Mouse (Mus musculus) heart, embryonic 12.5 days (tissue): ENCODE measurements around the gene Gm38431. TPM values are rescaled to one million over a fixed set of nuclear protein-coding genes. Genes with fewer than 3 reads are reported as not detected.

ENCODE experiments used
- ATAC-seq: fragments of 200-750 bp; cut with Nextera tagmentation; 2 replicates; pipeline ENCODE4 v1.8.0; 2017; ENCODE audit warnings: moderate TSS enrichment, moderate library complexity; ENCODE audit not compliant: insufficient number of reproducible peaks, low FRiP score
- H3K27ac ChIP-seq: fragments of 300-500 bp; sonication (generic); 2 replicates; pipeline ENCODE4 v1.5.1; 2016; ENCODE audit warnings: mild to moderate bottlenecking, moderate library complexity; ENCODE audit not compliant: poor library complexity, severe bottlenecking
- H3K27me3 ChIP-seq: fragments of 300-500 bp; sonication (generic); replicated peaks from 2 replicates; pipeline ENCODE4 v1.6.1; 2016; ENCODE audit warnings: mild to moderate bottlenecking, moderate library complexity
- H3K36me3 ChIP-seq: fragments of 300-500 bp; sonication (generic); 2 replicates; pipeline ENCODE4 v1.6.1; 2016; ENCODE audit warnings: mild to moderate bottlenecking, moderate library complexity
- H3K4me1 ChIP-seq: fragments of 300-500 bp; sonication (generic); replicated peaks from 2 replicates; pipeline ENCODE4 v1.6.1; 2016; ENCODE audit warnings: mild to moderate bottlenecking
- H3K4me2 ChIP-seq: fragments of 300-500 bp; sonication (generic); 2 replicates; pipeline ENCODE4 v1.6.1; 2016; ENCODE audit warnings: mild to moderate bottlenecking, moderate library complexity
- H3K4me3 ChIP-seq: fragments of 300-500 bp; sonication (generic); 2 replicates; pipeline ENCODE4 v1.5.1; 2016; ENCODE audit warnings: mild to moderate bottlenecking
- H3K9ac ChIP-seq: fragments of 300-500 bp; sonication (generic); 2 replicates; pipeline ENCODE4 v1.6.1; 2016; ENCODE audit warnings: mild to moderate bottlenecking, moderate library complexity
- H3K9me3 ChIP-seq: fragments of 300-500 bp; sonication (generic); replicated peaks from 2 replicates; pipeline ENCODE4 v1.6.1; 2016; ENCODE audit warnings: mild to moderate bottlenecking, moderate library complexity
- WGBS: fragments of 180-500 bp; shearing (Covaris S2); methylation state at CpG from one replicate; pipeline ENCODE4 v1.1.7; 2016; 5-methylcytosine and 5-hydroxymethylcytosine counted together
- polyA plus RNA-seq: library from polyadenylated mRNA; unstranded; fragments of >200 nt; fragmentation: Nextera tagmentation; extraction: Ambion mirVana; gene quantifications from 2 replicates; pipeline ENCODE4 v1.2.1, GENCODE M21; 2016

The Gm38431 gene
- polyA plus RNA-seq, 1 experiment from 2014 or later = 1.8 TPM

DNA sequence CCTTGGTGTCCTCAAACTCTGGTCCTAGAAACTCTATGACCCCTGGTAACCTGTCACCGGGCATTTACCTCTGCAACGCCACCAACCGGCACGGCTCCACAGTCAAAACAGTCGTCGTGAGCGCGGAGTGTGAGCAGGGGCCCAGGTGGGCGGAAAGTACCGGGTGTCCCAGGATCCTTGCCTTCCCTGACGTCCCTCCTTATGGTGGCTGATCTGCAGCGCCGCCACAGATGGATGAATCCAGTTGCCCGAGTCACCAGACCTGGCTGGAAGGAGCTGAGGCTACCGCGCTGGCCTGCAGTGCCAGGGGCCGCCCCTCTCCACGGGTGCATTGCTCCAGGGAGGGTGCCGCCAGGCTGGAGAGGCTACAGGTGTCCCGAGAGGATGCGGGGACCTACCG, 55.1 kb downstream of the Gm38431 start:
- no peaks in the 10 kb centered on the region for H3K36me3 ChIP-seq
- peaks cover 7% of the 10 kb centered on the region; the same call in 1 of the 2 replicates for H3K9me3 ChIP-seq
- H3K4me3 ChIP-seq = peak overlapping the region; percentile 39
- peak overlapping the region; percentile 73 for H3K4me2 ChIP-seq
- no peak overlapping the region for H3K9ac ChIP-seq
- H3K27me3 ChIP-seq = peaks cover 92% of the 10 kb centered on the region
- H3K4me1 ChIP-seq = peaks cover 50% of the 10 kb centered on the region
- no peak overlapping the region for H3K27ac ChIP-seq
- WGBS = 5% methylated on average over 22 of the region's 22 CpGs
- ATAC-seq = no peak

DNA sequence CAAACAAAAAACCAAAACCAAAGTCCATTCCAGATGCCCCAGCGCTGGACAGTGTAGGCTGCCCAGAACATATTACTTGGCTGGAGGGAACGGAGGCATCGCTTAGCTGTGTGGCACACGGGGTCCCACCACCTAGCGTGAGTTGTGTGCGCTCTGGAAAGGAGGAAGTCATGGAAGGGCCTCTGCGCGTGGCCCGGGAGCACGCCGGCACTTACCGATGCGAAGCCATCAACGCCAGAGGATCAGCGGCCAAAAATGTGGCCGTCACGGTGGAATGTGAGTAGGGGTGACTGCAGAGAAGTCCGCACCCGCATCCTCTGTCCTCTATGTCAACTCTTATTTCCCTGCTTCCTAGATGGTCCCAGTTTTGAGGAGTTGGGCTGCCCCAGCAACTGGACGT, 55.6 kb downstream of the Gm38431 start:
- WGBS = 11% methylated on average over 20 of the region's 20 CpGs
- Histone ChIP-seq H3K4me3 (peak overlapping the region; percentile 39; the same call in 1 of the 2 replicates), H3K4me2 (peak overlapping the region; percentile 73; the same call in 1 of the 2 replicates), H3K27me3 (peaks cover 95% of the 10 kb centered on the region), H3K27ac (no peak overlapping the region), H3K9me3 (peaks cover 7% of the 10 kb centered on the region; the same call in 1 of the 2 replicates), H3K9ac (no peak overlapping the region), H3K36me3 (no peaks in the 10 kb centered on the region), H3K4me1 (peaks cover 54% of the 10 kb centered on the region)
- no peak for ATAC-seq

DNA sequence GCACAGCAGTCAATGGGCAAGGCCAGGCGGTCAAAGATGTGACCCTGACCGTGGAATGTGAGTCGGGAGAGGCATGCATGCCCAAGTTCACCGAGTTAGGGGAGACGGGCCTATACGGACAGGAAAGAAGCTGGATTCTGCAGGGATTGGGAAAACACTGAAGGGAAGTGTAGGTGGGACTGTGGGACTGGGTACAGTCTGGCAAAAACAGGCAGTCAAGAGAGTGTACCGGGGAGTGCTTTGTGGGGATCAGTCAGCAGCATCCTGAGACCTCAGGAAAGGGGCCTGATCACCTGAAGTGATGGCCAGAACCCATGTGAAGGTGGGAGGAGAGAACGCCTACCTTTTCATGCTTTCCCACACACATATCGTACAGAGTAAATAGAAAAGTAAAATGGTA, 56.2 kb downstream of the Gm38431 start:
- Histone ChIP-seq H3K4me2 (no peak overlapping the region), H3K27me3 (peaks cover 90% of the 10 kb centered on the region), H3K36me3 (no peaks in the 10 kb centered on the region), H3K27ac (no peak overlapping the region), H3K9me3 (peaks cover 7% of the 10 kb centered on the region; the same call in 1 of the 2 replicates), H3K4me3 (no peak overlapping the region), H3K4me1 (peaks cover 59% of the 10 kb centered on the region), H3K9ac (no peak overlapping the region)
- ATAC-seq = no peak
- 22% methylated on average over 9 of the region's 9 CpGs for WGBS

DNA sequence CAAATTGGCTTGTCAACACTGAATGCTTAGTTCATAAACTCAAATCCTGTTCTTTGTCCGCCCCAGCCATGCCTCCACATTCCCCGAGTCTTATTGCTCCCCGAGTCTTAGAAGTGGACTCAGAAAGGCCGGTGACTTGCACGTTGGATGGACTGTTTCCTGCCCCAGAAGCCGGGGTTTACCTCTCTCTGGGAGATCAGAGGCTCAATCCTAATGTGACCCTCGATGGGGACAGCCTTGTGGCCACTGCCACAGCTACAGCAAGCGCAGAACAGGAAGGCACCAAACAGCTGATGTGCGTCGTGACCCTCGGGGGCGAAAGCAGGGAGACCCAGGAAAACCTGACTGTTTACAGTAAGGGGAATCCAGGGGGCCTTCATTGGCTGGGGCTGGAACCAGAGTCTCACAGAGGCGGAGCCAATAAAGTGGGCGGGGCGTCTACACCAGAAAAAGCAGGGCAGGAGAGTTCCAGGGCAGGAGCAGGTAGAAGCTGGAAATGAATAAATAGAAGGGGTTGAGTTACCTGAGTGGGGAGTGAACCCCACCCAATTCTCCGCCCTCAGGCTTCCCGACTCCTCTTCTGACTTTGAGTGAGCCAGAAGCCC, 57.2 kb downstream of the Gm38431 start:
- Histone ChIP-seq H3K9ac (no peak overlapping the region), H3K27me3 (peaks cover 88% of the 10 kb centered on the region), H3K4me1 (peaks cover 69% of the 10 kb centered on the region), H3K4me3 (no peak overlapping the region), H3K9me3 (peaks cover 6% of the 10 kb centered on the region; the same call in 1 of the 2 replicates), H3K4me2 (no peak overlapping the region), H3K36me3 (no peaks in the 10 kb centered on the region), H3K27ac (no peak overlapping the region)
- no peak for ATAC-seq
- WGBS = 5% methylated on average over 17 of the region's 17 CpGs

DNA sequence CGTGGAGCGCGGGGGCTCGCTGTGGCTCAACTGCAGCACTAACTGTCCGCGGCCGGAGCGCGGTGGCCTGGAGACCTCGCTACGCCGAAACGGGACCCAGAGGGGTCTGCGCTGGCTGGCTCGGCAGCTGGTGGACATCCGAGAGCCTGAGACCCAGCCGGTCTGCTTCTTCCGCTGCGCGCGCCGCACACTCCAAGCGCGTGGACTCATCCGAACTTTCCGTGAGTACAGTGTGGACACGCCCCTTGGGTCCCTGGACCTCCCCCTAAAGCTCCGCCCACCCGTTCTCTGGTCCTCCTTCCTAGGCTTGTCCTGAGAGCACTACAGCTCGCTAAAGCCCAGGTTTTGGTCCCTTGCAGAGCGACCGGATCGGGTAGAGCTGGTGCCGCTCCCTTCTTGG, 58.7 kb downstream of the Gm38431 start:
- Histone ChIP-seq H3K27me3 (peaks cover 84% of the 10 kb centered on the region), H3K9me3 (no peaks in the 10 kb centered on the region), H3K27ac (no peak overlapping the region), H3K36me3 (no peaks in the 10 kb centered on the region), H3K4me1 (peaks cover 76% of the 10 kb centered on the region), H3K4me2 (peak overlapping the region; percentile 94), H3K4me3 (peak overlapping the region; percentile 55), H3K9ac (peak overlapping the region; percentile 22; the same call in 1 of the 2 replicates)
- under 1% methylated on average over 33 of the region's 34 CpGs for WGBS
- ATAC-seq = peak; percentile 64

DNA sequence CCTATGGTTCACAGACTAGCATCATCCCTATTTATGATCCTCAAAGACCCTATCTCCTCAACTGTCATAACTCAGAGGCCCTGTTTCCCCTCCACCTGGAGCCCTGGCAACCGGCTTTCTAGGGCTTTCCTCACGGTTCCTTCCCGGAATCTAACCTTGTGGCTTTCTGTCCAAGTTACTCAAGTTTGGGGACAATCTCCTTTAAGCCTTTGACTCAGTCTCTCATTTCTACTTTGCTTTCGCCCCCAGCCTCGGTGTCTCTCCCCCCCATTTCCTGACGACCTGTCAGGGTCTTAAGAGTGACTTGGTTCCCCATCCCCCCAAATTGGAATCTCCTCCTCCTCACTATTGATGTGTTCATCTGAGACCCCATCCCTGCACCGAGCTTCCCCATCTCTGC, 59.3 kb downstream of the Gm38431 start:
- no peak for ATAC-seq
- Histone ChIP-seq H3K9me3 (no peaks in the 10 kb centered on the region), H3K36me3 (no peaks in the 10 kb centered on the region), H3K27me3 (peaks cover 84% of the 10 kb centered on the region), H3K4me1 (peaks cover 71% of the 10 kb centered on the region), H3K27ac (no peak overlapping the region), H3K4me2 (peak overlapping the region; percentile 94), H3K9ac (no peak overlapping the region), H3K4me3 (peak overlapping the region; percentile 55)
- 5% methylated on average over 7 of the region's 7 CpGs for WGBS

DNA sequence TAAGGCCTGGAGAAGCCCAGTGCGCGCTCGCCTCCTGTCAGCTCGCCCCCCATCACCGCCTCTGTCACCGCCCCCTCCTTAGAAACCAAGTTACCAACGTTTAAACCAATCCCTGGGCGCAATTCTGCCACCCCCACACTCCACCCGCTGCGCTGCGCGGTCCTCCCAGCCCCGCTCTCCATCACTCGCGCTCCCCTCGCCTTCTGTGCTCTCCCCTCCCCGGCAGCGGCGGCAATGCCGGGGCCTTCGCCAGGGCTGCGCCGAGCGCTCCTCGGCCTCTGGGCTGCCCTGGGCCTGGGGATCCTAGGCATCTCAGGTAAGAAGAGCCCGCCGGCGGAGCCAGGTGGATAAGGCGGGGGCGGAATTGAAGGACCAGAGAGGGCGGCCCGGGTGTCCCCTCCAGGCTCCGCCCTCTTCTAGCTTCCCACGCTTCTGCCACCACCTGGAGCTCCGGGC, 59.9 kb downstream of the Gm38431 start, which contains the start of gene Icam5:
TSS of gene Icam5 (plus strand) at position 178 of the 456 bp plus-strand sequence.
- Histone ChIP-seq H3K36me3 (no peaks in the 10 kb centered on the region), H3K4me2 (peak within 1 kb of the TSS; percentile 94), H3K9ac (peak within 1 kb of the TSS; percentile 57), H3K4me3 (peak within 1 kb of the TSS; percentile 55), H3K27me3 (peaks cover 84% of the 10 kb centered on the region), H3K27ac (no peak within 1 kb of the TSS), H3K4me1 (peaks cover 66% of the 10 kb centered on the region), H3K9me3 (no peaks in the 10 kb centered on the region)
- WGBS = 1% methylated on average over 35 of the region's 35 CpGs
- ATAC-seq = no peak

DNA sequence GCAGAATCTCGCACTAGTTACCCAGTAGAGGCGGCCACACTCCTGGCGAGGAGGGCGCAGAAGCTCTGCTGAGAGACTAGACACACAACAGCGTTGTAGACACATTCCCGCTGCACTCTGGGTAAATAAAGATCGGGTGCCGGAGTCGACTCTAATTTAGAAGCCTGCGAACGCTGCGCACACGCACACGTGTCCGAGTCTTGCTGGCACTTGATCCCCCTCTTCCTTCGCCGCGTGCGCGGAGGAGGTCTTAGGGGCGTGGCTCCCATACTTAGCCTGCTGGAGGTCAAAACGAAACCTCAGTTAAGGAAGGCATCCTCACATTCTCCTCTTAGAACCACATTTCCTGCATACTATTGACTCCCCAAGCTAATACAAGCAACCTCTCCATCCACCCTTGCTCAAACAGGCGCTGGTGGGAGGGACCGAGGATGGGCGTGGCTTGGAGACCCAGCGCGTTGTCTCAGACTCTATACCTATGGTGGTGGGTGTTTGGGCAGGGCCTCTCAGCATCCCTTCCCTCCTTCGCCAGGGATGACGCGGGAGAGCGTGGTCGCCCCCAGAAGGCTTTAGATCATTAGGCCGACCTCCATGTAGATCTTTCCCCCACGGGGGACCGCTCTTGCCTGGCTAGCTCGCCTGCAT, 60.4 kb downstream of the Gm38431 start:
- no peaks in the 10 kb centered on the region for H3K36me3 ChIP-seq
- peaks cover 84% of the 10 kb centered on the region for H3K27me3 ChIP-seq
- ATAC-seq = peak; percentile 10; the same call in 1 of the 2 replicates
- H3K4me3 ChIP-seq = peak overlapping the region; percentile 55
- peak overlapping the region; percentile 57 for H3K9ac ChIP-seq
- H3K4me1 ChIP-seq = peaks cover 62% of the 10 kb centered on the region
- no peaks in the 10 kb centered on the region for H3K9me3 ChIP-seq
- peak overlapping the region; percentile 94 for H3K4me2 ChIP-seq
- H3K27ac ChIP-seq = no peak overlapping the region
- WGBS = under 1% methylated on average over 34 of the region's 36 CpGs

DNA sequence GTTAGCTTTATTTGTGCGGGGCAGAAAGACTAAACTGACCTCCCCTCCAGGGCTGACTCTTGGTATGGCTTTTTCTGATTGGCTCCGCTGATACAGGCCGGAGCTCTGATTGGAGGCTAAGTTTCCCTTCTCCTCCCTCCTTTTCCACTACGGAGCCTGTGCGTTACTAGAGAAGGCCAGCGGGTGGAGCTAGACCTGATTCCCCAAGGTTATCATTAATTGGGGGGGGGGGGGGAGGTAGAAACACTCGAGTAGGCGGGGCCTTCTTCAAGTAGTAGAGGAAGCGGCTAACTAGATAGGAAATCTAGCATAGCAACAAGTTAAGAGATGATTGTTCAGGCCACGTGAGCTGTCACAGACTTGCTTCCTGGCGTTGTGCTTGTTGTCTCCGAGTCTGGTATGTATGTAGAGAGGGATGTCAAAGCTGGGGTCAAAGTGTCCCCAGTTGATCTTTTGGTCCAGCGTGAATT, 61.0 kb downstream of the Gm38431 start:
- Histone ChIP-seq H3K9ac (peak overlapping the region; percentile 57), H3K4me2 (peak overlapping the region; percentile 94), H3K27me3 (peaks cover 84% of the 10 kb centered on the region), H3K27ac (no peak overlapping the region), H3K9me3 (no peaks in the 10 kb centered on the region), H3K36me3 (no peaks in the 10 kb centered on the region), H3K4me1 (peaks cover 59% of the 10 kb centered on the region), H3K4me3 (peak overlapping the region; percentile 55)
- ATAC-seq = peak; percentile 69
- WGBS = 0% methylated on average over 13 of the region's 13 CpGs

DNA sequence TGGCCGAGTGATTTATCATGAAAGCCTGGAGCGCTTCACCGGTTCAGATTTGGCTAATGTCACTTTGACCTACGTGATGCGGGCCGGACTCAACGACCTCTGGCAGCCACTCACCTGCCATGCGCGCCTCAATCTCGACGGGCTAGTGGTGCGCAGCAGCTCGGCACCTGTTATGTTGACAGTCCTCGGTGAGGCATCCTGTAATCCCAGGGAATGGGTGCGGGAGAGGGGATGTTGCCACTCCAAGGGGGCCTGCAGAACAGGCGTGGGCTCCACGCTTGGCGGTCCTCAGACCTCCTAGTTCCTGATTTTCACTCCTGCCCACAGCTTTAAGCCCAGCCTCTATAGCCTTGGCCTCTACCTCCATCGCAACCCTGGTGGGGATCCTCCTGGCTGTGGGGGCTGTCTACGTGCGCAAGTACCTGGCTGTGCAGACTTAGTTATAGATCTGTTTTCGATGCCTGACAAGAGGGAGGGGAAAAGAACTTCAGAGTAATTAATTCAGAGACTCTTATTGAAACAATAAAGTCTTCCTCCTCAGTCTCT, 61.7 kb downstream of the Gm38431 start:
- 15% methylated on average over 22 of the region's 22 CpGs for WGBS
- Histone ChIP-seq H3K27ac (no peak overlapping the region), H3K27me3 (peaks cover 82% of the 10 kb centered on the region), H3K4me3 (peak overlapping the region; percentile 55), H3K4me2 (peak overlapping the region; percentile 94), H3K9me3 (no peaks in the 10 kb centered on the region), H3K9ac (peak overlapping the region; percentile 59), H3K4me1 (peaks cover 55% of the 10 kb centered on the region), H3K36me3 (no peaks in the 10 kb centered on the region)
- no peak for ATAC-seq
